Mouse (Mus musculus) limb, embryonic 13.5 days (tissue): Measurements from ENCODE around the gene Btbd10. TPM values are rescaled to one million over a fixed set of nuclear protein-coding genes. Genes with fewer than 3 reads are reported as not detected.

Source experiments
- polyA plus RNA-seq: library from polyadenylated mRNA; unstranded; fragments of >200 nt; fragmentation: Nextera tagmentation; extraction: Ambion mirVana; gene quantifications from 2 replicates; pipeline ENCODE4 v1.2.1, GENCODE M21; 2015

Btbd10 gene
- polyA plus RNA-seq, 1 experiment from 2014 or later = 30.9 TPM

Other genes starting within 250 kb of the Btbd10 start
- gene Arntl, start 161.9 kb downstream of the Btbd10 start, polyA plus RNA-seq = 6.8 and 7.8 TPM in 2 replicates
- gene Pth, start 19.2 kb upstream of the Btbd10 start, polyA plus RNA-seq = not detected in 2 replicates
- gene Far1, start 144.4 kb upstream of the Btbd10 start, polyA plus RNA-seq = 76.1 and 90.7 TPM in 2 replicates